Mouse (Mus musculus): ENCODE data around the gene Lats1.

The Lats1 gene

GRCm38 (mm10) chr10:7680731-7681301, at the start of gene Lats1, which contains the start of gene Pcmt1:
TSS of gene Lats1 (plus strand) at chr10:7681214.
TSS of gene Pcmt1 (minus strand) at chr10:7681136.
- peak; percentile 63 for DNase-seq (ENCODE audit: low read depth, low spot score)

DNA sequence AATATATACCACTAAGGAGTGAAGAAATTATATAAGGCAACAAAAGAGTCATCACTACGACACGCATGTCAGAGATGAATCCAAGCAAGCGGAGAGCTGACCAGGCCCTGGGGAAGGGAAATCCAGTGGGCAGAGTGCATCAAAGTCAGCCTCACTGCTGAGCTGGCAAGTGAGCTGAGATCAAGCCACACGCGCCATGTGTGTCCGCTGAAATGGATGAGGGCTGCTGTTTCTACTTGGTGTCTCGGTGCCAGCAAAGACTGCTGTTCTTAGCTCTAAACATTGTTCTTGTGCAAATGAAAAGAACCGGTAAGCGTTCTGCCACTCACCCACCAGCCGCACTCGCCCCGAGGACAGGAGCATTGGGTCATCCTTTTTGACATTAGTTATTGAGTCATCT, 40.6 kb upstream of the Lats1 start:
- no peak for DNase-seq (ENCODE audit: low read depth, low spot score)

DNA sequence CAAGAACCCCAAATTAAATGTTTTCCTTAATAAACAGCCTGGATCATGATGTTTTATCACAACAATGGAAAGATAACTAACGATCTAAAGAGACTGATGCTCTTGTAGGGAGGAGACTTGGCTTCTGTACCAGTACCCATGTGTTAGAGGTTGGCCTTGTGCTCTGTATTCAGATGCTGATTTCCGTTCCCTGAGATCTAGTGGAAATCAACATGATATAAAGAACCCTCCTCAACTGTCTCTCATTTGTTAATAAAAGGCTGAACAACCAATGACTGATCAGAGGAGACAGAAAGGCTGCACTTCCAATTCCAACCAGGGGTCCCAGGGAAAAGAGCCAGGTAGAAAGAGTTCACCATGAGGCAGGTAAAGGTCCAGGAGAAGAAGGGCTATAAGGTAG, 35.1 kb upstream of the Lats1 start:
- no peak for DNase-seq (ENCODE audit: low read depth, low spot score)

- no peak for DNase-seq (ENCODE audit: low read depth, low spot score)
Observed at GRCm38 (mm10) chr10:7649059-7649458, 32.0 kb upstream of the Lats1 start.

DNA sequence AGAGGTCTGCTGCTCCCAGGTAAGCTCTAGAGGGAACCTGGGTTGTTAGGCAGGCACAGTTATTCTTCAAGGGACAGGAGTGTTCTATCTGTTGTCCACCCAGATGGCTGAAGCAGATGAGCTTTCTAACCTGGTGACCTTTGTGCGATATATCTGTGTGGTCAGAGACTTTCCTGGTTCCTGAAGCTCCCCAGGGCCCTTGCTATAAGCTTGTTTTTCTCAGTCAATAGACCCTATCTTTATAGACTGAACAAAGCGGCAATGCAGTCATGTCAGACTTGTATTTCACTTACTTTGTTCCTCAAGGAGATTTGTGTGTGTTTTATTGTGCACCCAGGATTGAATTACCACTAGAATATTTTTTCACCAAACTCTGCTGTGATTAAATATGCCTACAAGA, 30.0 kb upstream of the Lats1 start:
- DNase-seq (ENCODE audit: low read depth, low spot score): no peak

GRCm38 (mm10) chr10:7662471-7663141, 18.4 kb upstream of the Lats1 start:
- DNase-seq (ENCODE audit: low read depth, low spot score): no peak

GRCm38 (mm10) chr10:7663159-7664026, 17.6 kb upstream of the Lats1 start:
- peak; percentile 74 for DNase-seq (ENCODE audit: low read depth, low spot score)

GRCm38 (mm10) chr10:7664027-7664526, 16.9 kb upstream of the Lats1 start:
- DNase-seq (ENCODE audit: low read depth, low spot score): no peak

DNA sequence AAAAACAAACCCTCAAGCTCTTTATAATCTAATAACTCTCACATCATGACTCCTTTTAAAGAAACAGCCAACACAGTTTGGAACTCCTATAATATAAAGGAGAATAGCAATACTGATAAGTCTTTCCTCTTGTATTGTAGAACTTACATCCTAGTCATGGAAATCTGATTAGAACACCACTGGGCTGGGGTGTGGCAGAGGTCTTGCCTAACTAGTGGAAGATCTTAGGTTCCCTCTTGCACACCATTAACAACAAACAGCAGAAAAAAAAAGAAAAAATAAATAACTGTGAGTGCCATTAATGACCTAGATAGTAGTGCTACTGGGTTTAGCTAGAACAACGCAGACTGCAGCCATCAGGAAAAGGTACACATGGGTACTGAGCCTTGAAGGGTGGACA, 16.1 kb upstream of the Lats1 start:
- no peak for DNase-seq (ENCODE audit: low read depth, low spot score)

GRCm38 (mm10) chr10:7667342-7667802, 13.6 kb upstream of the Lats1 start, which contains the start of gene Nup43:
TSS of gene Nup43 (plus strand) at chr10:7667503.
- DNase-seq (ENCODE audit: low read depth, low spot score): peak; percentile 86

- DNase-seq (ENCODE audit: low read depth, low spot score): no peak
Observed at GRCm38 (mm10) chr10:7673673-7674072, 7.3 kb upstream of the Lats1 start.

DNA sequence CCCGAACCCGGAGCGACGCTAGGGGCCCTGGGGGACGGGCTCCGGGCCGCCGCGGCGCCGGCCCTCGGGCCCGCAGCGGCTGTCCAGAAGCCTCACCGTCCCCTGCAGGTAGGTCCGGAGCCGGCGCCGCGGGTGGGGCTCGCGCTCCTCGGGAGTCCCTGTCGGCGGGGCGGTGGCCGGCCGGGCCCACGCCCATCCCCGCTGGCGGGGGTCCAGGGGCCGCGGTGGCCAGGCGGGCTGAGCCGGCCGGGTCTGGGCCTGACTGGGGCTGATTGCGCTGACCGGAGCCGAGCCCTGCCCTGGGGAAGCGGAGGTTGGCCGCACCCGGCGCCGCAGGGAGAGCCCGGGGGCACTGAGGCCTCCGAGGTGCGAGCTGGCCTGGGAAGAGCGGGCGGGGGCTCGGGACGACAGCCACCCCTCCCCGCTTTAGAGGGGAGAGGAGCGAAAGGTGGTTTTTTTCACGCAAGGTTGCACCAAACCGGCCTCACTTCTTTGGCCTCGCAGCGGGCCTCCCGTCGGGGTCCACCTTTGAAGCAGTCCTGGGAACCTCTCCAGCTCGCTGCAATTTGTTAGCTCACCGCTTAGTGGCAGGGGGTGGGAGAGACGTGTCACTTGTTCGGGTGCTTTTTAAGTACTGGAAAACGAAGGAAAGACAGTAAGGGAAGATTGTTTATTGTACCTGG, 470 bp downstream of the Lats1 start:
- no peak for DNase-seq (ENCODE audit: low read depth, low spot score)

DNA sequence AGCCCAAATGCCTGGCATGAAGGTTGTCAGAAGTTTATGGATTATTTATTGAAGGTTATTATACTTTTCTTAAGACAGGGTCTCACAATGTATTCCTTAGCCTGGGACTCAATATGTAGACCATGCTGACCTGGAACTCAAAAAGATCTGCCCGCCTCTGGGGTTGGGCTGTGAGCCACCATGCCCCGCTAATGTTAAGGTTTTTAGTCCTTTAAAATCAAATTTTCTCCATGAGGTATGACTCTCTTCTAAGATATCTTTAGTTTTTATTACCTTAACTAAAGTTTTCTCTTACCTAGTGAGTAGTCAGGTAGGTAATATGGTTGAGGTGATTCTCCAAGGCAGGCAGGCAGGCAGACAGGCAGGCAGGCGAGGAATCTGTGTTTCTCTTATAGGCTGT, 1.2 kb downstream of the Lats1 start:
- DNase-seq (ENCODE audit: low read depth, low spot score): no peak

- no peak for DNase-seq (ENCODE audit: low read depth, low spot score)
Observed at GRCm38 (mm10) chr10:7686902-7687301, 5.9 kb downstream of the Lats1 start.

- DNase-seq (ENCODE audit: low read depth, low spot score): no peak
Observed at GRCm38 (mm10) chr10:7695286-7695685, 14.3 kb downstream of the Lats1 start.

DNA sequence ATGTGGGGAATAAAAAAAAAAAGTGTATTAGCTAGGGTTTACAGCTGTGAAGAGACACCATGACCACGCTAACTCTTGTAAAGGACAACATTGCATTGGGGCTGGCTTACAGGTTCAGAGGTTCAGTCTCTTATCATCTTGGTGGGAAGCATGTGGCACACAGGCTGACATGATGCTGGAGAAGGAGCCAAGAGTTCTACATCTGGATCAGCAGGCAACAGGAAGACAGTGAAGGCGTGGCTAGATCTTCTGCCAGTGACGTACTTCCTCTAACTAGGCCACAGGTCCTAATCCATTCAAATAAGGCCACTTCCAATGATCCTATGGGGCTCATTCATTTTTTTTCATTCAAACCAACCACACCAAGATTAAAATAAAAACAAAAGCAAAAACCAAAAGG, 19.1 kb downstream of the Lats1 start:
- DNase-seq (ENCODE audit: low read depth, low spot score): no peak

- DNase-seq (ENCODE audit: low read depth, low spot score): no peak
Observed at GRCm38 (mm10) chr10:7702586-7702985, 21.6 kb downstream of the Lats1 start.

- DNase-seq (ENCODE audit: low read depth, low spot score): no peak
Observed at GRCm38 (mm10) chr10:7710121-7710520, 29.1 kb downstream of the Lats1 start.

GRCm38 (mm10) chr10:7712506-7712905, 31.5 kb downstream of the Lats1 start:
- DNase-seq (ENCODE audit: low read depth, low spot score): no peak

GRCm38 (mm10) chr10:7715056-7715455, 34.0 kb downstream of the Lats1 start:
- DNase-seq (ENCODE audit: low read depth, low spot score): no peak

GRCm38 (mm10) chr10:7725751-7726500, 44.9 kb downstream of the Lats1 start, which contains the start of gene Katna1:
TSS of gene Katna1 (plus strand) at chr10:7726000.
- peak; percentile 94 for DNase-seq (ENCODE audit: low read depth, low spot score)
